Mouse (Mus musculus) myocyte (in vitro differentiated cells): ENCODE results near the gene Epb41l2.
A peak's percentile ranks its signal among the peaks of the same experiment; 100 is the strongest.

Source experiments
- CEBPB ChIP-seq: IDR thresholded peaks from 2 replicates; pipeline ENCODE4 v1.6.1; 2011; ENCODE audit warnings: mild to moderate bottlenecking, moderate library complexity; ENCODE audit not compliant: poor library complexity, insufficient read depth, severe bottlenecking
- E2F4 ChIP-seq: IDR thresholded peaks from one replicate; pipeline ENCODE4 v1.6.1; 2011; ENCODE audit warnings: mild to moderate bottlenecking, control low read depth, moderate library complexity; ENCODE audit not compliant: insufficient read depth
- MAX ChIP-seq: IDR thresholded peaks from one replicate; pipeline ENCODE4 v1.6.1; 2011; ENCODE audit warnings: low read depth, mild to moderate bottlenecking, control low read depth
- MYOD1 ChIP-seq, 3 experiments: IDR thresholded peaks; one replicate each; pipeline ENCODE4 v1.6.1; 2011; ENCODE audit warnings: control low read depth in 2 of 3, low read depth in 2 of 3, mild to moderate bottlenecking in 2 of 3, moderate library complexity in 1 of 3; ENCODE audit not compliant: insufficient read length in 2 of 3, control insufficient read depth in 1 of 3
- MYOG ChIP-seq, 3 experiments: IDR thresholded peaks; one replicate each; pipeline ENCODE4 v1.6.1; 2011; ENCODE audit warnings: control low read depth in 2 of 3, low read depth in 2 of 3, mild to moderate bottlenecking in 2 of 3; ENCODE audit not compliant: insufficient read length in 2 of 3, control insufficient read depth in 1 of 3, insufficient read depth in 1 of 3
- POLR2A ChIP-seq: IDR thresholded peaks from one replicate; pipeline ENCODE4 v1.6.1; 2011; ENCODE audit warnings: low read depth, mild to moderate bottlenecking, control low read depth, moderate library complexity; ENCODE audit not compliant: insufficient read length
- POLR2AphosphoS2 ChIP-seq: IDR thresholded peaks from one replicate; pipeline ENCODE4 v1.6.1; 2011; ENCODE audit warnings: low read depth, control low read depth; ENCODE audit not compliant: insufficient read length
- REST ChIP-seq: IDR thresholded peaks from one replicate; pipeline ENCODE4 v1.6.1; 2011; ENCODE audit warnings: mild to moderate bottlenecking, control low read depth, moderate library complexity; ENCODE audit not compliant: insufficient read depth, insufficient read length
- SRF ChIP-seq: IDR thresholded peaks from one replicate; pipeline ENCODE4 v1.6.1; 2011; ENCODE audit warnings: low read depth; ENCODE audit not compliant: control insufficient read depth, insufficient read length
- TCF12 ChIP-seq: IDR thresholded peaks from one replicate; pipeline ENCODE4 v1.6.1; 2011; ENCODE audit warnings: mild to moderate bottlenecking, control low read depth; ENCODE audit not compliant: poor library complexity, insufficient read depth, severe bottlenecking
- TCF3 ChIP-seq: IDR thresholded peaks from one replicate; pipeline ENCODE4 v1.6.1; 2011; ENCODE audit warnings: low read depth, control low read depth; ENCODE audit not compliant: insufficient read length
- USF1 ChIP-seq: IDR thresholded peaks from one replicate; pipeline ENCODE4 v1.6.1; 2011; ENCODE audit warnings: low read depth, mild to moderate bottlenecking, control low read depth, moderate library complexity

- TF ChIP-seq POLR2A = no peak
- TF ChIP-seq E2F4 = no peak
- no peak for TF ChIP-seq CEBPB
- no peak for TF ChIP-seq USF1
- TF ChIP-seq REST = no peak
- TF ChIP-seq MYOG (IDR thresholded peaks at IDR 0.05; ENCODE audit: control insufficient read depth in 1 of 3, insufficient read depth in 1 of 3, insufficient read length in 2 of 3, low read depth in 2 of 3) = peak in 1 of 3 experiments; percentile 64
- TF ChIP-seq TCF12 = peak; percentile 75
- no peak for TF ChIP-seq POLR2AphosphoS2
- no peak for TF ChIP-seq MAX
- peak; percentile 40 for TF ChIP-seq TCF3
- peak in 2 of 3 experiments; percentile 54 to 62 for TF ChIP-seq MYOD1 (IDR thresholded peaks at IDR 0.05; ENCODE audit: control insufficient read depth in 1 of 3, insufficient read length in 2 of 3, low read depth in 2 of 3)
- no peak for TF ChIP-seq SRF
Observed at GRCm38 (mm10) chr10:25313856-25314584, 45.6 kb upstream of the Epb41l2 start.
